Mouse (Mus musculus) urinary bladder, adult 2 months (tissue): Measurements from ENCODE around the gene Zfp827. TPM values are rescaled to one million over a fixed set of nuclear protein-coding genes. Genes with fewer than 3 reads are reported as not detected.
"Not testable (repeated sequence)": the region's sequence is repeated elsewhere in the genome, so short reads cannot be mapped to it uniquely, and the experiment has no call there.

Source experiments
- DNase-seq: peaks from one replicate; pipeline ENCODE4 v3.0.0; 2022; ENCODE audit warnings: low spot score
- polyA plus RNA-seq: library from polyadenylated mRNA; depleted of rRNA; stranded (reverse); fragments of >200 nt; gene quantifications from 2 replicates; pipeline ENCODE4 v1.2.3, GENCODE M21; 2012

Zfp827 gene
- polyA plus RNA-seq, 1 experiment = 16.4 TPM

DNA sequence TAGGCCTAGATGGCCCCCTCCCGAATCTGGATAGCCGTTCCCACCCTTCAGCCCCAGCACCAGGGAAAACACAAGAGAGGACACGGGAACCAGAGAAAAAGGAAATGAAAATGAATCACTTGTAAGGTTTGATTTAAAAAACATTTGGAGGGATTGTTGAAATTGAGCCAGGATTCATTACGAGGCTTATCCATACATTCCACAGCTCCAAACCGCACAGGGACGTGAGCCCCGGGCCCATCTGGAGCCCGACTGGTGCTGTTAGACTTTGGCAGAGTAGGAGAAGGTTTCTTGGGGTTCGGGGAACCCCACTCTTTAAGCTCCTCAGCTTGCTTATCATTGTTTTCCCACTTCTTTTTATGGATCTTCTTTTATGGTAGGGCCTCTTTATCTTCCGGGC is 76.9 kb downstream of the Zfp827 start:
- no peak for DNase-seq

DNA sequence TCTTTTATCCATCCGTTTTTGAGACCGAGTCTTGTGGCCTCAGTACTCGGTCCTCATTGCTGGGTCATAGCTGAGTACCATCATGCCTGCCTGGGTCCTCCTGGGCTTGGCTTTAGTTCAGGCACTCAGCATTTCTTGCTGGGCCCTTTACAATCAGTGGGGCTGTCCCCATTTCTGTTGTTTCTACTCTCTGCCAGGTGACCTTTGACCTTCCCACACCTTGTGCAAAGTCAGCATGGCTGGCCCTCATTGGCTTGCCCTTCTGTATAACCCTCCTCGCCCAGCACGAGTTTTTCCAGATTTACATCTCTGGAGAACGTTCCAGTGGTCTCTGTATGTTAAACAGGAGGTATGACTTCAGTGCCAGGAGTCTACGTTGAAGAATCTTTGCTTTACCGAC is 83.2 kb downstream of the Zfp827 start:
- DNase-seq = no peak

DNA sequence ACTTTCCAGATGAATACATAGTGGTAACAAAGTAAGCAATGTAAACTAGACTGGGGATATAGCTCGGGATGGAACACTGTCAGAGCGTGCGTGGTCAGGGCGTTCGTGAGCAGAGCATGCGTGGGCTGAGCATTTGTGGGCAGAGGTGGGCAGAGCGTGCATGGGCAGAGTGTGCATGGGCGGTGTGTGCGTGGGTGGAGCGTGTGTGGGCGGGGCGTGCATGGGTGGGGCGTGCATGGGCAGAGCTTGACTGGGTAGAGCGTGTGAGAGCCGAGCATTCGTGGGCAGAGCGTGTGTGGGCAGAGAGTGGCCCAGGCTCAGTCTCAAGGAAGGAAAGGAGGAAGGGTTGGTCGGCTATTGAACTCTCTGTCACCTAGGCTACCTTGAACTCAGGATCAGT is 84.2 kb downstream of the Zfp827 start:
- no peak for DNase-seq

DNA sequence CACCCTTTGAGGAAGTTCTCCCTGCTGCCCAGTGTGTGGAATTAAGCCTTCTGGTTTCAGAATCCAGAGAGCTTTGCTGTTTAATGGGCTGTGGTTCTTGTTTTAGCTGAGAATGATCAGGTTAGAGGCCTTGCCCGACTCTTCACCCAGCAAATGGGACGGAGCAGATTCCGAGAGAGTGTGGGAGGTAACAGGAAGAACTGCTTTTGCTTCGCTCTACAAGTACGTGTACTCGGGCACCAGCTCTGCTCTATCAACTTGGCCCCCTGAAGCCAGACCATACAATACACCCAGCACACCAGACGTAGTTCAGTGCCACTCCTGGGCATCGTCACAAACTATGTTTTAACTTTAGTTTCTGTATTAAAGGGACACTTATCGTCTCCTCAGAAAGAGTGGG is 85.3 kb downstream of the Zfp827 start:
- DNase-seq = no peak

DNA sequence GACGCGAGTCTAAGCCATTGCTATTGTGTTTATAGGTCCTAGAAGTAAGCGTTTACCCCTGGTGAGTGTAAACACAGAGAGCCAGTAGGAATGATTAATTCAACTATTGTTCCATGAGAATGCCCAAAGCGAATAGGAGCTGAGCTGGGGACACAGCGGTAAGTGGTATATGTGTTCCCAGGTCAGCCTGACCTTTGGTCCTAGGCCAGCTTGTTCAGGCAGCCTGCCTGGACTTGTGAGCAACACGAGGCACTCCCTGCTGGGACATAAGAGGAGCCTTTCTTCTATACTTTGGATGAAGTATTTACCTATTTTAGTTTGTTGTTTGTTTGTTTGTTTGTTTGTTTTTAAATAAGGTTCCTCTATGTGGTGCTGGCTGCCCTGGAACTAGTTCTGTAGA is 86.3 kb downstream of the Zfp827 start:
- no peak for DNase-seq

DNA sequence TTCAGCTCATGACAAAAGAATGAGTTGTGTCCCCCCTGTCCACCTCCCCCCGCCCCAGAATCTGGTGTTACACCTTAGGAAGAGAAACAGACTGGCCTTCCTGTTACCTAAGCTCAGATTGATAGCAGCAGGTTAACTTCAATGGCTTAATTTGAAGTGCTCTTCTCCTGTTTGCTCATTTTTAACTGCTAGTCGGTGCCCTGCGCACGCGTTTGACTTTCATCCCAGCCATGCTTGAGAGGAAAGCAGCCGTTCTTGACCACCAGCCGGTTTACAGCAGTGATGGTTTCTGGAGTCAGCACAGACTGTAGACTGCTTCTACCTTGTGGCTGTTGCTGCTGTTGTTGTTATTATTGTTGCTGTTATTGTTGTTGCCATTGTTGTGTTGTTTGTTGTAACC is 88.2 kb downstream of the Zfp827 start:
- DNase-seq = no peak

DNA sequence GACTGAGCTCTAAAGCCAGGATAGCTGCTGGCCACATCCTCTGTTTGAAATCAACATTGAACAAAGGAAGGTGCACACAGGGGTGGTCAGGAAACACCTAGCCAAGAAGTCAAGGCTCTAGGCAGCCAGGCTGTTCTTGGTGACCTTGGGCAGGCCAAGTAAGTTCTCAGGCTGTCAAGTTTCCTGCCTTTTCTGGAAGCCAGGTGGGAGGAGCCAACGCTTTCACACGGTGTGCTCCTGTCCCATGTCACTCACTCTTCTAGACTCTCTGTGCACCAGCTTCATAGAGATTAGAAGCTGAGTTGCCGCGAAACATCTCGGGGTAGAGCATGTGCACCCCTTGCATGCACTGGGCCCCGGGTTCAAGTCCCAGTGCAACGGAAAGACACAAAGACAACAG is 89.5 kb downstream of the Zfp827 start:
- DNase-seq = no peak

DNA sequence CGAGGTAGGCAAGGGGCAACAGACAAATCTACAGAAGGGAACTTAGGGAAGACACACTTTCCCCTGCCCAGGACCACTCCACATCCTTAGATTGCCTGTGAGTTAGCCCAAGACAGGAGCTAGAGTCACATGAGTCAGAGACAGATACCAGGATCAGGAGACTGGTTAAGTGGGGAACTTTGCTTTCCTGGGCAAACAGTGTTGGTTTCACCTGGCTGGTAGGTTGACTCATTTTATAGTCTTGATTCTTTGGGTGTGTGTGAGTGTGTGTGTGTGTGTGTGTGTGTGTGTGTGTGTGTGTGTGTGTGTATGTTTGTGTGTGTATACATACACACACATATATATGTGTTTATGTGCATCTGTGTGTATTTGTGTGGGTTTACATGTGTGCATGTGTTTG is 93.4 kb downstream of the Zfp827 start:
- DNase-seq = no peak

DNA sequence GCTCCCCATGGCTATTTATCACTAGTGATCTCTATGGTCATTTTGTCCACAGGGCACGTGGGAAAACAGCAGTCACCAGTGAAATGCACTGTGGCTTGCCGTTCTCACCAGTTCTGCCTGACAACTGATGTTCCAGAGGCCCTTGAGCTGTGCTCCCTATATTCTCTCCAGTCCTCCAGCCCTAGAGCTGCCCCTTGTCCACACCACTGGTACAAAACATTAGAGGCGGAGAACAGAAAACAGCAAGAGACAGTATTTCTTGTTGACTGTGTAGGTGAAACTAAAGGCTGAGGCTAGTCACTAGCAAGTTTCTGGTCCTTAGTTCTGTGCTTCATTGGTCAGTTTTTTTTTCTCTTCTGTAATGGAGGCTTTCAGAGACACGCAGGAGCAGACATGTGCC is 96.0 kb downstream of the Zfp827 start:
- DNase-seq = no peak

DNA sequence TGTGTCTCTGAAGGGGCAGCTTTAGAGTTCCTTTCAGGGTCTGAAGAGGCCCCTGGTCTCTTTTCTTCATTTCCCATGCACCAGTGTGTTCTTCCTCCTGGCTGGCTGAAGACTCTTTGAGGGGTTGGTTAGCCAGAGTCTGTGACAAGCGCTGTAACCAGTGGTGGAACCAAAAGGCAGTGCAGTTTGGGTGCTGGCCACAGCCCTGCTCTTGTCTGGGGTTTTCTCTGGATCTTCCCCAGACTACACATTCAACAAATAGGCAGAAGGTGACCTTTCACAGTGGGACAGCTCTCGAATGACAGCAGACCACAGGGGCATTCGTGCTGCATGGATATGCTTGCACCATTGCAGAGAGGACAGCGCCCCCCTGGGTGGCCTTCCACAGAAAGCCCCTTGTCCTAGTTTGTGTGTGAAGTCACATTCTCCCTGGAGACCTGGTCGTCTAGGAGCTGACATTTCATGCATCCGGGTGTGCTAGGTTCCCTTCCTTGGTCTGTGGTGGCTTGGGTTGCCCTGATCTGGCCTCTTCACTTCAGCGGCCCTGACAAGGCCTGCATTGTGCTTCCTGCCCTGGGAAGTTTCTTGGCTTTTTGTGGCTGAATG is 99.1 kb downstream of the Zfp827 start:
- DNase-seq = no peak

DNA sequence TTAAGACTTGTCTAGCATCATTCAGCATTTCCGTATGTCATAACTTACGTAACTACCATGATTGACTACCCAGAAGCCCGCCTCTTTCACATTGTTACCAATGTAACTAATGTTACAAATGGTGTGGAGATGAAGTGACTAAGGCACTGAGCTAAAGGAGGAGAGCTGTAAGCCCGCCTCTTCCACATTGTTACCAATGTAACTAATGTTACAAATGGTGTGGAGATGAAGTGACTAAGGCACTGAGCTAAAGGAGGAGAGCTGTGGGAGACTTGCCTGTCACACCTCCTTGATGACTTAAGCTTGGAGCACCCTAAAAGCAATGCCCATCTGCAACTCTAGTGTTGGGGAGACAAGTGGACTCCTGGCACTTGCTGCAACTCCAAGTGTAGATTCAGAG is 100.3 kb downstream of the Zfp827 start:
- DNase-seq = not testable (repeated sequence)

DNA sequence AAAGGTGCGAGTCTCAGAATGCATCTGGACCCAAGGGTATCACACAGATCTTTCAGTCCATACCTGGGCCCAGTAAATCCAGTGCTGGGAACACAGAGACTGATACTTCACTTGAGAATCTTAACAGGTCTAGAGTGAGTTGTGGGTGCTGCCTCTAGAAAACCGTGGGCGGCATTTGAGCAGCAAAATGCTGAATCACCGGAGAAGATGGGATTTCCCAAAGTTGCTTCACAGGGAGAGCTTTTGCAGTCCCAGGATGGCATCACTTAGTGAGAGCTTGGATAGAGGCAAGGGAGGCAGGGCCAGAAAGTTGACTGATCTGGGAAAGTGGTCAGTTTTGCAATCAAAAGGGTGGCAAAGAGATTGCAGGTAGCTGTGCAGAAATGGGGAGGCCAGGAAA is 111.4 kb downstream of the Zfp827 start:
- DNase-seq = no peak

DNA sequence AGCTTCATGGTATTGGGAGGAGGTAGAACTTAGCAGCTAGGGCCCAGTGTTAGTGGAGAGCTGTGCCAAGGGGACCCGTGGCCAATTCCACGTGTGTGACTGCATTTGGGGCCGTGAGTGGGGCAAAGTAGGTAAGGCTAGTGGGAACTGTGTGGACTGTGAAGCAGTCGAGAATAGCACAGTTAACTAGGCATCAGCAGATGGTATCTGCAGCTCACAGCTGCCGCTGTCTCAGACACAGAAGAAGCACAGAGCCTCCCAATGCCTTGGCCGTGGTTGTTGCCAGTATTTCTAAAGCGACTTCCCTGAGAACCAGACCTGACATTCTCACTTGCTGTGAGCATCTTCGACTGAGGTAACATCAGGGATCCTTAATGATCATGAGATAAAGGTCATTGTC is 112.7 kb downstream of the Zfp827 start:
- DNase-seq = no peak

DNA sequence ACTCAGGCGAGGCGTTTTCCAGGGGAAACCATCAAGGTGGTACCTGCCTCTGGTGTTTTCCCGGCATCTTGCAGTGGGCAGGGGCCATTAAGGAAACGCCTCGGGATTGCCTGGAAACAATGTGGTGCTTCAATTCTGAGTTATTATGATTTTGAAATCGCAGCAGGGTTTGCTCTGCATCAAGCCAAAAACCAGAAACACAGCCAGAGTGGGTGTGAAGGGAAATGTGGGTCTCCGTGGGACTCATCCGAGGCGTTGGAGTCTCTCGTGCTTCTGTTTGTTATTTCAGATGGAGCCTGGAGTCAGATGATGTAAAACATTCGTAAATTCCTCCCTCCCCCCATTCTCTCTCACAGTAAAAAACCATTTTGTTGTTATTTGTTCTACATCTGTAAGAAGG is 113.4 kb downstream of the Zfp827 start:
- DNase-seq = no peak

DNA sequence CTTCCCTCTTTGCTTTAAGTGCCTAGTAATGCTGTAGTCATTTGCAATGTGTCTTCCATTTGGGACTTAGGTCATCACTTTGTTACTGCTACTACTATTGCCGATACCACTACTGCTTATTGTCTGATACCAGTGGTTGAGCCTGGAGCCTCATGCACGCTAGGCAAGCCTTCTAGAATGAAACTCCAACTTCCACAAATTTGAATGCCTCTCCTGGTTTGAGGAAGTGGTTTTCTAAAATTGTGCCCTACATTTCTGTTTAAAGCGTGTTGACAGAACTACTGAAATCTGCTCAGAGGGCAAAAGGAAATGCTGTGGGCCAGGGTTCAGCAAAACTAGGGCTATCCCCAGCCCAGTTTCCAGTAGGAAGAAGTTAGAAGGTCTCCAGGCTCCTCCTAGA is 115.5 kb downstream of the Zfp827 start:
- no peak for DNase-seq

DNA sequence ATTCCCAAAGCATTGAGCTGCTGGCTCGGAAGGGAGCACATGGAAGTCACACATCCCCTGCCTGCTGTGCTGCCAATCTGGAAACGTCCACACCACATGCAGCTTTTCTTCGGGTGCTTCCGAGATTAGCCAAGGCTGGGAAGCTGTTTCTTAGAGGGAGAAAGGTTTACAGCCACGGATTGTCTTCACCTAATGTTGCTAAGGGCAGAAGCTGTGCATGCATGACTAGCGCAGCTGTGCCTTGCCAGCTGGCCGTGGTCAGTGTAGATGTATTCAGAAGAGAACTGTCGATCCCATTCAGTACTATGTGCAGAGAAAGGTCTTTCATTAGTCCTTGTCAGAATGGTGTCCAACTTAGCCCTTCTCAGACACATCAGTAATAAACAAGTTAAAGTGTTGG is 117.0 kb downstream of the Zfp827 start:
- DNase-seq = no peak

DNA sequence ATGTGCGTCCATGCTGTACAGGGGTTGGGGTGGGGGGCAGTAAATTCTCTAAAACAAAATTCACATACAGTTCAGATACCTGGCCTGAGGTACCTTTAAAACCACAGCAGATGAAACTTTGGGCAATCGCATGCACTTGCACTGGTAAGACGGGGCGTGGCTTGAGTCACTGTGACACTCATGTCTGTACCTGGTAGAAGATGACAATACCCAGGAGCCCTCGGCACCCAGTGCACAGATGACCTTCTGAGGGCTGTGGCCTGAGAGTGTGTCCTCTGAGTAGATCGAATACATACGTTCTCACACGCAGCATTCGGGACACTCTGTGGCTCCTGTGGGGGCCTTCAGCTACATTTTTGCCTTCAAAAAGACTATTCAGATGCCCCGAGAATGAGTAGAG is 117.4 kb downstream of the Zfp827 start:
- DNase-seq = no peak

DNA sequence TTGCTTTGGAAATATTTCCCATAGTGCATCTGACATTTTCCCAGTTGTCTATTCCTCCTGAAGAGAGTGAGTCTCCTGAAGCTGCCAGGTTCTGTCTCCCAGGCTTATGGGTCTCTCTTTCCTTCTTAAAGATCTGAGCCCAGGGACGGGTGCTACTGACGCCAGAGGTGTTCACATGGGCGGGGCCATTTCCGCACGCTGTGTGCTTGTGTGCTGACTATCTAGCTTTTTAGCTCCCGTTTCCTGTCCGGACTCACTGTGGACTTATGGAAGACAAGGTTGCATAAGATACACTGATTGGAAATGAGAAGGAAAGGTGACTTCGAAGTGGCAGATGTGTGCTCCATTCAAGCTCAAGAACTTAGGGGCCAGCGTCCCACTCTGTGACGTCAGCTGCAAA is 120.6 kb downstream of the Zfp827 start:
- no peak for DNase-seq

DNA sequence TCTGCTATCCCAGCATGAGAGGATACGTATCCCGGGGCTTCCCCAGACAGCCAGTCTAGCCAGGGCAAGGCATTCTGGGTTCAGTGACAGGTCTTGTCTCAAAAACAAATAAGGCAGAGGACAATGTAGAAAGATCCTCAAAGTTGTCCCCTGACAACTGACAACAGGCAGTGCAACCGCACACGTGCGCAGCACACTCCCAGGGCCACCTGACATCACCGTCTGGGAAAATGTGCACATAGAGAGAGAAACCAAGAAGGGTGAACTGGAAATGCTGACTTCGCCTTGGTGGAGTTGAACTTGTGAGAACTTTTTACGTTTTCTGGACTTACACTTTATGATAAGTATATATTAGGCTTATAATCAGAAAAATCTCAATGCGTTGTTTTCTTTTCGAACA is 121.6 kb downstream of the Zfp827 start:
- DNase-seq = no peak

DNA sequence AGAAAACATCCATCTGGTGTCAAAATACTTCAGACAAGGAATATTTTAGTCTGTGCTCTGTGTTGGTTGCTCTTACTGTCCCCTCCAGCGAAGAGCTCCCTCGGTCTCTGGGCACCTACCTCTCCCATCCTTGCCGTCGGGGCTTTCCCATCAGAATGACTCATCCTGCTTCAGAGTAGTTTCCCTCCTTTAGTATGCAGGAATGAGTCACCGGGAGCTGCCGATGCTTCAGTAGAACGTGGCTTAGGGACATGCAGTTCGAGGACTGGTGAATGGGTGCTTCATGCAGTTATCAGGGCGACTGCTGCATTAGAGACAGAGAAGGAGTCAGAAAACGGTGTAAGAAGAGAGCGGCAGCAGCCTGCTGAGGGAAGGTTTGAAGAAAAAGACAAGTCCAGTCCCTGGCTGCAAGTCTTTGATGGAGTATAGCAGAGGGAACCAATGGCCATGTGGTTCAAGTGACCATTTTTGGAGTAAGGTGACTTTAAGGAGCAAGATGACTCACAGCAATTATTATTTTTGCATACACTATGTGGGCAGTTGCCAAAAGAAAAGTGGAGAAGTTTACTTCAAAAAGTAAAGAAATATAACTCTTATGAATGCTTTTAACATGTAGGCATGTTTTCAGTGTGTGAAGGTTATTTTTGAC is 122.4 kb downstream of the Zfp827 start:
- DNase-seq = no peak

DNA sequence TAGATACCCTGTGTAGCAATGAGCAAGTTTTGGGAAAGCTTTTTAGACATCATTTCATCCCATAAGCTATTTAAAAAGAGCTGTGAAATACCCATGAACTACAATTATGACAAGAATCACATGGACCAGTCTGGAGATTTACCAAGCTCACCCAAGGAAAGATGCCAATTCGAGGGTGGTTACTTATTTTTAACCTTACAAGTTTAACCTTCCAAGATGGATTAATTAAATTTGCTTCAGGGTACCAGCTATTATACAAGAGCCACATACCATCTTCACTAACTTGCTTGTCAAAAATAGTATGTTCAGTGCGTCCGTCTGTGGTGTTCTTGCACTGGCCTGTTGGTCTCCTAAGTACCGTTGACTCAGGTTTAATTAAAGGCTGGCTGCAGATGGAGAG is 123.4 kb downstream of the Zfp827 start:
- no peak for DNase-seq

DNA sequence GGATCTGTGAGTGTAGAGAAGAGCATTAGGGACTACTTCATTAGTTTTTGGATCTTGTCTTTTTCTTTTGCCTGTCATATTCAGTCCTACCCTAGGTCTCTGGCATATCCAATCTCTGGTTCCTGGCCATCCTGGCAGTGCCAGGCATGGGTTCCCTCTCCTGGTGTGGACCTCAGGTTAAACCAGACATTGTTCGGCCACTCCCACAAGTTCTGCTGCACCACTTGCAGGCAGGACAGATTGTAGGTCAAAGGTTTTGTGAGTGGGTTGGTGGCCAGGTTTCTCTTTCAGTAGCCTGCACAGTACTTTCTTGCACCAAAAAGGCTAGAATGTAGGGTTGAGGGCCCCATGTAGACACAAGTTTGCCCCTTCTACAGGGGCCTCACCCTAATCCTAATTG is 125.0 kb downstream of the Zfp827 start:
- no peak for DNase-seq

DNA sequence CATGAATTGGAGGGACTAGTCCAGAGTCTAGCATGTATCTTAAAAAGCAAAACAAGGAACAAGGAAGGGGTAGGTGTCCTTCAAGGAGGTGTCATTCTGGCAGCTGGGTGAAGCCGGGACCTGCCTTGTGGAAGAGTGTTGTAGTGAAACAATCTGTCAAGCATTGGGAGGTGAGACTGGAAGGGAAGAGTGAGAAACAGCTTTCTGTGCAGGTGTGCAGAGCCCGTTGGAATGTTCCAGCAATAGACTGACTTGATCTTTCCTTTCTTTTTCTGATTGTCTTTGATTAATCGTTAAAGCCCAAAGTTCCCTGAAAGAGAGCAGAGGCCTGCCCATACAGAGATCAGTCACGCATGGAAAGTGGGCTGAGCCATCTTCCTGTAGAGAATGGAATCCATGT is 125.4 kb downstream of the Zfp827 start:
- DNase-seq = no peak

DNA sequence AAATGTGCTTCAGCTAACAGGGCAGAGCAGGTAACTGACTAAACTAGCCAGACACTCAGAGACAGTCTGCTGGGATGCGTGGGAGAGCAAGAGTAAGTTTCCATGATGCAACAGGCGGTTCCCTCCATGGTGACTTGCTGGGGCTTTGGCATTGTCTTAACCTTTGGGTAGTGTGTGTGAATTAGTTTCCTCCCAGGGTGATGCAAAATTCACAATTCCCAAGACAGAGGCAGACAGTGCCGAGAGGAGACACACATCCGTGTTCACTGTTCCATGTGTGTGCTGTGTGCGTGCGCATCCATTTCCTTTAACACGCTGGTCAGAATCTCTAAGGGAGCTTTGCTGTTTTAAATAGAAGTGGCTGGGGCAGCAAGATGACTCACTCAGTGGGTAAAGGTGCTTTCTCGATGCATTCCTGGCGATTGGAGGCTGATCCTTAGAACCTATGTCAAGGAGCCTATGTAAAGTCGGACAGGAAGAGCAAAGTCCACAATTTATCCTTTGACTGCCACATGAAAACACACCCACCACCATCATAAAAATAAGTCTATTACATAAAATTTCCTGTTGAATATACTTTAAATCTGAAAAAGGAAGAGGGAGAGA is 127.4 kb downstream of the Zfp827 start:
- DNase-seq = no peak
